Mouse (Mus musculus) central nervous system, embryonic 14 days (tissue): ENCODE results near the gene Cd209e. TPM values are rescaled to one million over a fixed set of nuclear protein-coding genes. Genes with fewer than 3 reads are reported as not detected.

Experiments used
- polyA plus RNA-seq: library from polyadenylated mRNA; depleted of rRNA; stranded (reverse); fragments of >200 nt; gene quantifications from 2 replicates; pipeline ENCODE4 v1.2.3, GENCODE M21; 2012; rRNA removed

Gene Cd209e
- polyA plus RNA-seq, result not detected in 2 replicates

DNA sequence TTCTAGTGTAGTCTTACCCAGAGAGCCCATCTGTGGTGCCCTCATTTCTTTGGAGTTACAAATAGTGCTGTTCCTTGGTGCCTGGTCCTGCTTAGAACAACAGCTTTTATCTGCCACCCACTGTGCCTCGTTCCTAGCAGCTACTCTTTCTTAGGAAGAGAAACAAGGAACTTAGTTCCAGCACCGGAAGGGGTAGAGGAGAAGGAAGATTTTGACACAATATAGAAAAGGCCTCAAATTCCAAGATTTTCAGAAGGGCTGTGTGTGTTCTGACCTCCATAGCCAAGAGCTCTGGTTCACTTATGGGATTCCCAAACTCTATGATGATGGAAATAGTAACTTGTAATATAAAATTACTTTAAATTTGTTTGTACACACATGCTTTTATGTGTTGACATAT is at the start of gene Cd209e:
Gene Cd209e (minus strand): TSS at position 101 of the 400 bp plus-strand sequence.

DNA sequence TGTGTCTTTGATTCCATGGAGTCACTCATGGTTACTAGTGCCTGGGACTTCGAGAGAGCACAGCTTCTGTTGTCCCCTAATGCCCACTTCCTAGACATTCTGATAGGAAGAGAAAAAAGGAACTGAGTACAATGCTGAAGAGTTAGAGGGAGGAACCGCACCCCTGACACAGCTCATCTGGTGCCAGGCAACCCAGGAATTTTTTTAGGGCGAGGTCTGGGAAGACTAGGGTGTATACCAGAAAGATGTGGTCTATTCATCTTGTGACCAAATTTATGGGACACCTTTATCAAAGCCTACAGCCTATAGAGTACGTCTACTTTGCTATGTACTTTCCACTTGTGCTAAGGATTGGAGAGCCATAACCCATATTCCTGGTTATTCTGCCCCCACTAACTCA is 24.3 kb upstream of the Cd209e start, which contains the start of gene Cd209d:
Gene Cd209d (minus strand): TSS at position 101 of the 400 bp plus-strand sequence.

Other genes with a start within 250 kb of the Cd209e start
- 70.7 and 75.6 TPM in 2 replicates for gene Xab2, start 233.0 kb downstream of the Cd209e start, polyA plus RNA-seq
- gene Pet100, start 232.8 kb downstream of the Cd209e start, polyA plus RNA-seq, result 58.7 and 80.5 TPM in 2 replicates
- 0.82 and 1.9 TPM in 2 replicates for gene Pcp2, start 228.8 kb downstream of the Cd209e start, polyA plus RNA-seq
- 122 and 144 TPM in 2 replicates for gene Stxbp2, start 223.4 kb downstream of the Cd209e start, polyA plus RNA-seq
- 0.45 and 0.53 TPM in 2 replicates for gene Retn, start 198.5 kb downstream of the Cd209e start, polyA plus RNA-seq
- gene Mcemp1, start 188.6 kb downstream of the Cd209e start, polyA plus RNA-seq, result 0.32 and 0.35 TPM in 2 replicates
- gene Fcor, start 181.9 kb downstream of the Cd209e start, polyA plus RNA-seq, result 8.4 and 11.6 TPM in 2 replicates
- 51.9 and 54.3 TPM in 2 replicates for gene Trappc5, start 178.0 kb downstream of the Cd209e start, polyA plus RNA-seq
- not detected in 2 replicates for gene Fcer2a, start 160.1 kb downstream of the Cd209e start, polyA plus RNA-seq
- gene Clec4g, start 133.7 kb downstream of the Cd209e start, polyA plus RNA-seq, result 0.04 TPM in 1 of 2 replicates, not detected in the other
- 0.12 and 0.13 TPM in 2 replicates for gene Cd209a, start 105.3 kb downstream of the Cd209e start, polyA plus RNA-seq
- not detected in 2 replicates for gene Cd209d, start 24.2 kb upstream of the Cd209e start, polyA plus RNA-seq
- not detected in 2 replicates for gene Cd209b, start 72.5 kb upstream of the Cd209e start, polyA plus RNA-seq
- 0.04 TPM in 2 replicates for gene Cd209c, start 100.4 kb upstream of the Cd209e start, polyA plus RNA-seq